Mouse (Mus musculus): ENCODE data around the gene Cdhr2.

Gene Cdhr2

GRCm38 (mm10) chr13:54693558-54694347 is 7.5 kb upstream of the Cdhr2 start, which contains the start of gene Rnf44:
Gene Rnf44 (minus strand): TSS chr13:54693907.
- DNase-seq (ENCODE audit: low spot score) = peak; percentile 98

- no peak for DNase-seq (ENCODE audit: low spot score)
Observed at GRCm38 (mm10) chr13:54694348-54695060, 6.8 kb upstream of the Cdhr2 start.

- DNase-seq (ENCODE audit: low spot score) = no peak
Observed at GRCm38 (mm10) chr13:54695479-54696230, 5.6 kb upstream of the Cdhr2 start.

- no peak for DNase-seq (ENCODE audit: low spot score)
Observed at GRCm38 (mm10) chr13:54702507-54702906, 1.2 kb downstream of the Cdhr2 start.

- no peak for DNase-seq (ENCODE audit: low spot score)
Observed at GRCm38 (mm10) chr13:54704890-54705289, 3.6 kb downstream of the Cdhr2 start.

- no peak for DNase-seq (ENCODE audit: low spot score)
Observed at GRCm38 (mm10) chr13:54710866-54711265, 9.6 kb downstream of the Cdhr2 start.

DNA sequence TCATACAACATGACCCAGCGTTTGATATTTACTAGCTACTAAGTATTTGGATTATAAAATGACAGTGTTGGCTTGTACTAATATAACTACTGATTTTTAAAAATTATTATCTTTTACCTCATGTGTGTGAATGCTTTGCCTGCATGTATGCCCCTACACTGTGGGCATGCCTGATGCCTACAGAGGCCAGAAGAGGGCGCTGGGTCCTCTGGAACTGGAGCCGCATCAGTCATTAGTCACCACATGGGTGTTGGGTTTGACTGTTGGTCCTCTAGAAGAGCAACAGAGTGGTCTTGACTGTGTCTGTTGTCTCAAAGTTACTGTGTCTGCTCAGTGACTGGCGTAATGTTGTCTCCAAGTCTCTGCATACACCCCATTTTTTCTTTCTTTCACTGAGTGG is 13.1 kb downstream of the Cdhr2 start:
- DNase-seq (ENCODE audit: low spot score) = no peak

- no peak for DNase-seq (ENCODE audit: low spot score)
Observed at GRCm38 (mm10) chr13:54714996-54715395, 13.7 kb downstream of the Cdhr2 start.

GRCm38 (mm10) chr13:54716916-54717315 is 15.7 kb downstream of the Cdhr2 start:
- peak; percentile 70 for DNase-seq (ENCODE audit: low spot score)

DNA sequence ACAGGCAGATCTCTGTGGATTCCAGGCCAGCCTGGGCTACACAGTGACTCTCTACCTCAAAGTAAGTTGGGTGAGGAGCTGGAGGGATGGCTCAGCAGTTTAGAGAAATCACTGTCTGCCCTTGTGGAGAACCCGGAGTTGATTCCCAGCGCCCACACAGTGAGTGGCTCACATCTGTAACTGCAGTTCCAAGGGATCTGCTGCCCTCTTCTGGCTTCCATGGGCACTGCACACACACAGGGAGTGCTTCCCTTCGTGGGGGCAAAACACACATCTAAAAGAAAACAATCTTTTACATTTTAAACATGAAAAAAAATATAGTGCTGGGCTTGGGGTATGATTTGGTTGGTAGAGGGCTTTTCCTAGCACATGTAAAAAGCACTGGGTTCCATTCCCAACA is 21.9 kb downstream of the Cdhr2 start:
- no peak for DNase-seq (ENCODE audit: low spot score)

DNA sequence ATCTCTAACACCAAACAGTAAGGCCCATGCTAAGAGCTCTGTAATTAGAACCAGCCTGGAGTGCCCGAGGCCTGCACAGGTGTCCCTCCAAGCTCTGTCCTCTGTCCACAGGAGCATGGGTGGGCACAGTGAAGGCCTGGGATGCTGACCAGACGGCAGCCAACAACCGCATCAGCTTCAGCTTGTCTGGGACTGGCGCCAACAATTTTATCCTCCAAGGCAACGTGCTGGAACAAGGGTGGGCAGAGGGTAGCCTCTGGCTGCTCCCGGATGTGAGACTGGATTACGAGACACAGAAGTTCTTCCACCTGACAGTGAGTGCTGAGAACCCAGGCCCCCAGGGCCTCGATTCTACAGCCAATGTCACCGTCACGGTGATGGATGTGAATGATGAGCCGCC is 24.9 kb downstream of the Cdhr2 start:
- DNase-seq (ENCODE audit: low spot score) = no peak

GRCm38 (mm10) chr13:54736931-54737330 is 35.7 kb downstream of the Cdhr2 start:
- no peak for DNase-seq (ENCODE audit: low spot score)

DNA sequence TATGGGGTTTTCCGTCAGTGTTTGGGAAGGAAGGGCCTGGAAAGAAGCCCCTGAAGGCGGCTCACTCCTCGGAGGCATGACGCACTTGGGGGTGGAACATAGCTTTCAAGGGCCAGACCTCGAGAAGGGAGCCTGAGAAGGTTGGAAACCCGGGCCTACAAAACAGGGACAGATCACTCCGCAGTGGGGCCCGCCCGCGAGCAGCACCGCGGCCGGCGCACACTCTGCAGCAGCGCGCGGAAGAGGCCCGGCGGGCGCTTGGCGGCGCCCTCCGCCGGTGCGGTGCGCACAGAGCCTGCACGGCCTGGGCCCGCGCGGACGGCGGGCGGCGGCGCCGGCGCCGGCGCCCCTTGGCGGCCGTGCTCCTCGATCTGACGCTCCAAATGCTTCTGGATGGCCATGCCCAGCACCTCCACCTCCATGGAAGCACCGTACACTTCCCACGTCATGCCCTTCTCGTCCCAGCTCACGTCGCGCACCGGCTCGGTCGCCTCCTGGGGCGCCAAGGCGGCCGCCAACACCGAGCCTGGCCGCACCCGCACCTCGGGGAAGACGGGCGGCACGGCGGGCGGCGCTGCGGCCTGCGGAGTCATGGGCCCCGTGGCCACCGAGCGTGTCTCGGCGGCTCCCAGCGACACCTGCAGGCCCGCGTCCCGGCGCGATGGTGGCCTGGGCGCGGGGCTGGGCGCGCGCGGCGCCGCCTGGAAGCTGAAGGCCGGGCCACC is 36.4 kb downstream of the Cdhr2 start:
- DNase-seq (ENCODE audit: low spot score) = peak; percentile 64

DNA sequence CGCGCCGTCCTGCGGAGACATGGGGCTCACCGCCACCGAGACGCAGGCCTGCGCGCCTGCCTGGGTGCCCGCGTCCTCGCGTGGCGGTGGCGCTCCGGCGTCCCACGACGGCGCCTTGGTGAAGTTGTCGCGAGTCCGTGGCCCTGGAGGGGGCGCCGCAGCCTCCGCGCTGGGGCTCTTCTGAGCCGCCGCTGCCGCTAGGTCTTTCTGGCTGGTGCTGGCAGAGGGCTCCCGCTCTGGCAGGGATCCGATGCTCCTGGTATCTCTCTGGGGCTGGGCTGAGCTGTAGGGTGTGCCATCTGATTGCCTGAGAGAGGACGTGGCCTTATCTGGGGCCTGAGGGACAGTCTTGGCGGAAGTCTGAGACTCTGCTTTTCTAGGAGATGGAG is 36.9 kb downstream of the Cdhr2 start:
- DNase-seq (ENCODE audit: low spot score) = no peak

DNA sequence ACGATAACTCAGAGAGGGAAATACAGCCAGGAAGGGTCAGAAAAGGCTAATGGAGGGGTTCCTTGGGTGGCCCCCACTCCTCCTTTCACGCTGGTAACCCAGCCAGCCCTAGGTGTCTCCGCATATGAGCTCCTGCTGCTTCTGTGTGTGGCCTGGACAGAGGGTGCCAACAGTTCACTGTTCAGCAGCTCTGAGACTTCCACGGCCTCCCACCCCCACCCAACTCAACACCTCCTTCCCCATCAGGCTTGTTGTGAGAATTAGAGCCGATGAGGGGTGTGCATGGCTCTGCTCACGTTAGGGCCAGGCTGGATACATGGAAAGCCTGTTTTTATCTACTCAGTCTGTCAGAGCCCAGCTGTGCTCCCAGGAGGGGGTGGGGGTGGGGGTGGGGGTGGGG is 44.8 kb downstream of the Cdhr2 start:
- no peak for DNase-seq (ENCODE audit: low spot score)

DNA sequence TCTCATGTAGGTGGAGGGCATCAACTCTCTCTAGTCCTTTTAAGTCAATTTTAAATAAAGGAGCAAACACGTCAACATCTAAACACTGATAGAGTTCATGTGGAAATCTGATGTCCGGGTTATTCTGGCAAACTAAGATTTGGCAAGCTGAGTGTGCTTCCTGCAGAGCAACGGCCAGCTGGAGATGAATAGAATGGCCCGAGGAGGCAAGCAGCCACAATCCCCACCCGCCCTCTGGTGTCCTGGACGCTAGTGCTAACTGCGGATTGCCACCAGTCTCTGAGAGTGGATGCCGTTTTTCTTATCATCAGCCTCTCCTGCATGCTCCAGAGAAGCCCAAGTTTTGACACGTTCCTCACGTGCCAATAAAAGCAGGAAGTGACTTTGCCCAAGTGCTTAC is 45.6 kb downstream of the Cdhr2 start:
- no peak for DNase-seq (ENCODE audit: low spot score)

DNA sequence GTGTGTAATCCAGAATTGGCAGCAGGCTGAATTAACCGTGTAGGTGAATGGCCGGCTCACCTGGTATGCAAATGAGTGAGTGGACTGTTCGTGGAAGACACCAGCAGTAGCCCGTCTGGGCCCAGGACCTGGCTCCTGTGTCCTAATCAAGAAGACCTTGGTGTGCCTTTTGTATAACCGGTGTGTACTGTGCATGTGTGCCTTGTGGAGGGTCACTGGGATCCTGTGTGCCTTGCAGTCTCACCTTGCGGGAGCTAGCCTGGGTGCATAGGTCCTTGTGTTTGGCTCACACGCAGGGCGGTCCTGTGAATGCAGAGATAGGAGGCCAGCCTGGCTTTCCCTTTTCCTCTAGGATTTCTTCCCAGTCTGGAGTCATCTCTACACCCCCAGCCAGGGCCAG is 46.9 kb downstream of the Cdhr2 start:
- DNase-seq (ENCODE audit: low spot score) = no peak

DNA sequence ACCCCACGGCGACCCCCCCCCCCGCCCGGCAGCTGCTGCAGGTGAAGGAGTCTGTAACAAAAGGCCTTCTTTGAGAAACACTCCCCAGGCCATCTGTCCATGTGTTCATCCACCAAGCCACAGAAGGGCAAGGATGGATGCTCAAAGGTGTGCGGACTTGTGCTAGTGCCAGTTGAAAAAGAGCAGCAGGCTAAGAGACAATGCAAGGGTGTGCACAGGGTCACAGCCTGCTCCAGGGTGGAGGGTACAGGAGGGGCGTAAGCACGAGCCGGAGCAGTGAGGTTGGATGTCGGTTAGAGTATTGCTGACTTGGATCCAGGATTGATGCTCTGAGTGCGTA is 47.4 kb downstream of the Cdhr2 start:
- no peak for DNase-seq (ENCODE audit: low spot score)

DNA sequence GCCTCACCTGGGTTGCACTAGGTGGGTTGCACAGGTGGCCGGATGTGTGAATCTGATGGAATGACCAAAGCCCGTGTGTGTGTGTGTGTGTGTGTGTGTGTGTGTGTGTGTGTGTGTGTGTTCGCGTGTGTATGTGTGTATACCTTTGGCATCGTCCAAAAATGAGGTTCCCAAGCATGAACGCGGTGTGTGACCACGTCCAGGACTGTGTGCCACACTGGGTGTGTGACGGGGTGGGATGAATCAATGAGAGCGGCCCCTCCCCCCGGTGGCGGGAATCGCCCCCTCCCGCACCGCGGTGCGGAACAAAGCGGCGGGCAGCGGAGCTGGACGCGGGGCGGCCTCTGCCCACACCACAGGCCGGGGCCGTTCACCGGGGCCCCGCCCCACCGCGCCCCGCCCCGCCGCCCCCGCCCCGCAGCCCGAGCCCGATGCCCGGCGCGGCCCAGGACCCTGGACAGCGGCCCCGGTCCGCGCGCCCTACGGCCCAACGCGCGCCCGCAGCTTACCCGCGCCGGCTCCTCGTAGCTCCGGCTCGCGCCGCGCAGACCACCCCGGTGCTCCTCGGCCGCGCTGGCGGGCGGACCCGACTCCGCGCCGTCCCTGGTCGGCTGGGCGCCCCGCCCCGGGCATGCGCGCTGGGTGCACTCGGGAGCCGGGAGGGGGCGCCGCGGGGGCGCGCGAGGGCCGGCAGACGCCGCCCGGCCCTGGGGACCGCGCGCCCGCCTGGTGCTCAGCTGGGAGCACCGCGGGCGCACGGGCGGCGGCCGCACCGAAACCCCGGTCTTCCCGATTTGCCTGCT is 48.0 kb downstream of the Cdhr2 start:
- peak; percentile 75 for DNase-seq (ENCODE audit: low spot score)

GRCm38 (mm10) chr13:54749864-54750411 is 48.7 kb downstream of the Cdhr2 start, which contains the start of gene Gprin1:
Gene Gprin1 (minus strand): TSS chr13:54749874.
- DNase-seq (ENCODE audit: low spot score) = no peak

DNA sequence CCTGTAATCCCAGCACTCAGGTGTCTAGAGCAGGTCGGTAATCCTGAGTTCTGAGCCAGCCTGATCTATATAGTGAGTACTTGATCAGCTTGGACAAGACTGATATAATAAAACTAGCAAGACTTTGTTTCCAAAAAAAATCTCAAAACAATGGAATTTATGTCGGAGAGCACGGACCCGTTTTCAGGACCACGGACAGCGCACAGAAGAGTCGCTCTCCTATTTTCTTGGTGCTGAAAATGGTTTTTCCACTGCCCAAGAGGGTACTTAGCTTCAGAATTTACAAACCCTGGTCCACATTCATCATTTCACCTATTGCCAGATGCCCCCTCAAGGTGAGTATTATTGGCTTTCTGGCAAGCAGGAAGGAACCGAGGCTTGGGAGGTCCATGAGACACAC is 49.4 kb downstream of the Cdhr2 start:
- DNase-seq (ENCODE audit: low spot score) = peak; percentile 74
